In genomic region chr17:6745503-6745902, GRCm38 (mm10) we compare ENCODE assay signal across 10 mouse cellular contexts. TPM values are rescaled to one million over a fixed set of nuclear protein-coding genes. Genes with fewer than 3 reads are reported as not detected.
A peak's percentile ranks its signal among the peaks of the same experiment; 100 is the strongest.
DNase-seq lines count a peak whose midpoint lies in the region.
"Had no signal": no experiment of that assay in that cellular context is flagged by ENCODE, and none has a peak within 500 bp of the region (broad histone marks: within the 10 kb centered on the region; RNA-seq: fewer than 3 reads in every experiment).

No protein-coding gene starts in this region.

- H3K4me3 ChIP-seq in heart, embryonic 10.5 days = no peak overlapping the region
- H3K4me3 ChIP-seq: liver, embryonic 15.5 days had no signal

- peaks cover 57% of the 10 kb centered on the region for H3K36me3 ChIP-seq in heart, embryonic 10.5 days

- H3K27me3 ChIP-seq in heart, embryonic 10.5 days (ENCODE audit: insufficient read depth, poor library complexity, severe bottlenecking) = no peaks in the 10 kb centered on the region
- H3K27me3 ChIP-seq: liver, embryonic 15.5 days had no signal

- peak; percentile 69 for DNase-seq in heart, embryonic 10.5 days (ENCODE audit: low spot score)
- DNase-seq in heart, postnatal 4 days = no peak
- peak; percentile 37 for DNase-seq in retina, postnatal 1 day
- no peak for DNase-seq in retina, embryonic 14.5 days (ENCODE audit: low spot score)
- peak; percentile 2 to 36 for DNase-seq in kidney, postnatal 25 days
- peak; percentile 60 for DNase-seq in thymus, postnatal 25 days
- DNase-seq in cerebellum, adult 18-20 months = no peak
- DNase-seq in ovary, postnatal 14 days (ENCODE audit: low spot score) = no peak
- DNase-seq: heart, adult 18-20 months had no signal

- no peaks in the 10 kb centered on the region for H3K9me3 ChIP-seq in heart, embryonic 10.5 days
- H3K9me3 ChIP-seq: liver, embryonic 15.5 days had no signal

- H3K27ac ChIP-seq in heart, embryonic 10.5 days = no peak overlapping the region
- H3K27ac ChIP-seq: liver, embryonic 15.5 days had no signal

- 86% methylated on average over 5 of the region's 5 CpGs for WGBS in heart, embryonic 10.5 days

- H3K4me1 ChIP-seq in heart, embryonic 10.5 days = peaks cover 68% of the 10 kb centered on the region

RNA-seq across cellular contexts. Expression of gene Ezr, which starts 37.1 kb away (rescaled TPM):
- polyA plus RNA-seq in heart, embryonic 10.5 days (2016; fragmentation: Nextera tagmentation; extraction: Ambion mirVana) = 121 and 125 TPM in 2 replicates
- total RNA-seq in heart, postnatal 4 days (2021) = 100 to 1,000 TPM; 103 to 104 TPM

Comparison
In these comparisons a context has a peak if more than half of its experiments do, and no peak if none do; other contexts are left out.
1. DNase-seq: peak in heart, embryonic 10.5 days (single experiment), retina, postnatal 1 day (single experiment), kidney, postnatal 25 days (2 of 2) and thymus, postnatal 25 days (single experiment); none in heart, postnatal 4 days (single experiment), retina, embryonic 14.5 days (single experiment), cerebellum, adult 18-20 months (0 of 2) and ovary, postnatal 14 days (single experiment).